Mouse (Mus musculus) kidney, embryonic 16.5 days (tissue): ENCODE data around the gene Ldb1. TPM values are rescaled to one million over a fixed set of nuclear protein-coding genes. Genes with fewer than 3 reads are reported as not detected.

Source experiments
- ATAC-seq: fragments of 200-750 bp; cut with Nextera tagmentation; 2 replicates; pipeline ENCODE4 v1.8.0; 2017; ENCODE audit warnings: moderate TSS enrichment; ENCODE audit not compliant: low FRiP score, low TSS enrichment
- H3K27ac ChIP-seq: fragments of 300-500 bp; sonication (generic); 2 replicates; pipeline ENCODE4 v1.5.1; 2014; ENCODE audit warnings: low read length
- H3K27me3 ChIP-seq: fragments of 300-500 bp; sonication (generic); 2 replicates; pipeline ENCODE4 v1.6.1; 2014; ENCODE audit warnings: low read length, control low read depth, mixed read lengths; ENCODE audit not compliant: insufficient read depth
- H3K36me3 ChIP-seq: fragments of 300-500 bp; sonication (generic); 2 replicates; pipeline ENCODE4 v1.6.1; 2014; ENCODE audit warnings: low read length, control low read depth, mixed read lengths; ENCODE audit not compliant: insufficient read depth
- H3K4me1 ChIP-seq: fragments of 300-500 bp; sonication (generic); 2 replicates; pipeline ENCODE4 v1.6.1; 2014; ENCODE audit warnings: low read length, control low read depth, mixed read lengths; ENCODE audit not compliant: insufficient read depth
- H3K4me2 ChIP-seq: fragments of 300-500 bp; sonication (generic); replicated peaks from 2 replicates; pipeline ENCODE4 v1.6.1; 2014; ENCODE audit warnings: low read depth, low read length
- H3K4me3 ChIP-seq: fragments of 300-500 bp; sonication (generic); 2 replicates; pipeline ENCODE4 v1.5.1; 2014; ENCODE audit warnings: mild to moderate bottlenecking, low read length
- H3K9ac ChIP-seq: fragments of 300-500 bp; sonication (generic); replicated peaks from 2 replicates; pipeline ENCODE4 v1.6.1; 2014; ENCODE audit warnings: low read length
- H3K9me3 ChIP-seq: fragments of 300-500 bp; sonication (generic); 2 replicates; pipeline ENCODE4 v1.6.1; 2016; ENCODE audit warnings: low read length, control low read depth
- WGBS: fragments of 180-500 bp; shearing (Covaris S2); extraction: QIAGEN DNeasy Blood & Tissue Kit; methylation state at CpG from one replicate; pipeline ENCODE4 v1.1.7; 2014; 5-methylcytosine and 5-hydroxymethylcytosine counted together
- polyA plus RNA-seq: library from polyadenylated mRNA; unstranded; fragments of >200 nt; fragmentation: Nextera tagmentation; extraction: Ambion mirVana; gene quantifications from 2 replicates; pipeline ENCODE4 v1.2.1, GENCODE M21; 2015

The Ldb1 gene
- polyA plus RNA-seq, 1 experiment from 2014 or later: 88.2 TPM

DNA sequence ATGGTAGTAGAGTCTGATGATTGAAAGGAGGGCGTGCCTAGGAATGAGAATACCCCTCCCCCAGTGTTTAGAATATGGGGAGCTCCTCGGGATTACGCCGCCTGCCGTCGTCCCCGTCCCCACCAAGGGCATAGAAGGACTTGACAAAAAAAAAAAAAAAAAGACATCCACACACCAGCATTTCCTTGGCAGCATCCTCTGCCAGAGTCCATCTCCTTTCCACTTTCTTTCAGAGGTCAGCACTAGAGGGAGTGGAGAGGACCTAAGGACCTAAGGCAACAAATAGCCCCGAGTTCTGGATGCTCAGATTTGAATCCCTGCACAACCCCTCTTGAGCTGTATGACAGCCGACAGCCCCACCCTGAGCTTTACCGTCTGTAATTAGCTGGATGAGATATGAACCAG, 1.6 kb upstream of the Ldb1 start:
- no peaks in the 10 kb centered on the region for H3K27me3 ChIP-seq
- peak overlapping the region; percentile 93 for H3K4me2 ChIP-seq
- H3K4me3 ChIP-seq: peak overlapping the region; percentile 99; the same call in 1 of the 2 replicates
- no peak overlapping the region for H3K9ac ChIP-seq
- no peaks in the 10 kb centered on the region for H3K36me3 ChIP-seq
- ATAC-seq: no peak
- H3K4me1 ChIP-seq: peaks cover 45% of the 10 kb centered on the region
- peak overlapping the region; percentile 98 for H3K27ac ChIP-seq
- no peaks in the 10 kb centered on the region for H3K9me3 ChIP-seq
- WGBS: 11% methylated on average over 10 of the region's 10 CpGs

- H3K4me3 ChIP-seq: peak overlapping the region; percentile 99
- peak overlapping the region; percentile 93 for H3K4me2 ChIP-seq
- H3K9ac ChIP-seq: peak overlapping the region; percentile 98
- ATAC-seq: peak; percentile 54
- under 1% methylated on average over 7 of the region's 7 CpGs for WGBS
- H3K36me3 ChIP-seq: no peaks in the 10 kb centered on the region
- peaks cover 54% of the 10 kb centered on the region for H3K4me1 ChIP-seq
- H3K27ac ChIP-seq: peak overlapping the region; percentile 98
- no peaks in the 10 kb centered on the region for H3K9me3 ChIP-seq
- no peaks in the 10 kb centered on the region for H3K27me3 ChIP-seq
These were observed 790 bp upstream of the Ldb1 start for GRCm38 (mm10) chr19:46045696-46046311.

- H3K4me3 ChIP-seq: peak within 1 kb of the TSS; percentile 99
- peak within 1 kb of the TSS; percentile 98 for H3K27ac ChIP-seq
- H3K27me3 ChIP-seq: no peaks in the 10 kb centered on the region
- under 1% methylated on average over 21 of the region's 34 CpGs for WGBS
- H3K36me3 ChIP-seq: no peaks in the 10 kb centered on the region
- ATAC-seq: 0 out of 2 replicates have a peak, but pooled peaks have one; percentile 0
- no peaks in the 10 kb centered on the region for H3K9me3 ChIP-seq
- peaks cover 66% of the 10 kb centered on the region for H3K4me1 ChIP-seq
- peak within 1 kb of the TSS; percentile 98 for H3K9ac ChIP-seq
- peak within 1 kb of the TSS; percentile 93 for H3K4me2 ChIP-seq
These were observed 582 bp downstream of the Ldb1 start, which contains the start of gene Pprc1 for GRCm38 (mm10) chr19:46044271-46044992. TSS of gene Pprc1 (plus strand) at chr19:46044886.

- peak overlapping the region; percentile 98 for H3K9ac ChIP-seq
- no peak for ATAC-seq
- no peaks in the 10 kb centered on the region for H3K27me3 ChIP-seq
- peak overlapping the region; percentile 98; the same call in 1 of the 2 replicates for H3K27ac ChIP-seq
- 63% methylated on average over 7 of the region's 7 CpGs for WGBS
- no peaks in the 10 kb centered on the region for H3K9me3 ChIP-seq
- H3K4me2 ChIP-seq: peak overlapping the region; percentile 93
- H3K36me3 ChIP-seq: no peaks in the 10 kb centered on the region
- peaks cover 69% of the 10 kb centered on the region for H3K4me1 ChIP-seq
- H3K4me3 ChIP-seq: peak overlapping the region; percentile 99
These were observed 1.6 kb downstream of the Ldb1 start for GRCm38 (mm10) chr19:46043380-46043779.

GRCm38 (mm10) chr19:46042476-46043011, 2.5 kb downstream of the Ldb1 start:
- H3K4me2 ChIP-seq: peak overlapping the region; percentile 93
- no peaks in the 10 kb centered on the region for H3K9me3 ChIP-seq
- H3K27me3 ChIP-seq: no peaks in the 10 kb centered on the region
- peak overlapping the region; percentile 98 for H3K27ac ChIP-seq
- 4% methylated on average over 6 of the region's 6 CpGs for WGBS
- H3K9ac ChIP-seq: peak overlapping the region; percentile 98
- peaks cover 77% of the 10 kb centered on the region for H3K4me1 ChIP-seq
- H3K4me3 ChIP-seq: peak overlapping the region; percentile 99
- H3K36me3 ChIP-seq: no peaks in the 10 kb centered on the region
- ATAC-seq: no peak

DNA sequence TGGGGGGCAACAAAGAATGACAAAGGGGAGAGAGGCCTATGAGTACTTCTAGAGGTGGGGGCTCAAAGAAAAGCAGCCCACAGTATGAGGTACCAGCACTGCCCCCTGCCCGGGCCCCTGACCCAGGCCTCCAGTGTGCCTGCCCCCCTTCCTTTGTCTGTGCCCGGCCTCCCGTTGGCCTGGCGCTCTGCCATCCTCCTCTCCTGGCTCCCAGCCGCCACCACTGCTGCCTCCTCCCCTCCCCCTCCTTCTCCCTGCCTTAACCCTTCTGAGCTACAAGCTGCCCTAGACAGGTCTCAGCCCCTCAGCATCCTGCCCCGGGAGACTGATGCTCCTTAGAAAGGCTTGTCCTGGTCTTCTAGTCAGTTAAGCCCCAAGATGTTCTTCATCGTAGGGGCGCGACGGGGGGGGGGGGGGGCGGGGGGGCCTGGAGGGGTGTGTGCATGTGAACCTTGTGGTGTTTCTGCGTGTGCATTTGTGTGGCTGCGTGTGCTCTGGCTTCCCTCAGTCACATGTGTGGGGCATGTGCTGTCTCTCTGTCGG, 3.0 kb downstream of the Ldb1 start:
- H3K4me1 ChIP-seq: peaks cover 79% of the 10 kb centered on the region
- no peaks in the 10 kb centered on the region for H3K27me3 ChIP-seq
- peak overlapping the region; percentile 98 for H3K9ac ChIP-seq
- H3K4me3 ChIP-seq: peak overlapping the region; percentile 99
- H3K4me2 ChIP-seq: peak overlapping the region; percentile 93
- WGBS: under 1% methylated on average over 9 of the region's 14 CpGs
- no peaks in the 10 kb centered on the region for H3K36me3 ChIP-seq
- peak overlapping the region; percentile 98 for H3K27ac ChIP-seq
- peak; percentile 26 for ATAC-seq
- H3K9me3 ChIP-seq: no peaks in the 10 kb centered on the region

DNA sequence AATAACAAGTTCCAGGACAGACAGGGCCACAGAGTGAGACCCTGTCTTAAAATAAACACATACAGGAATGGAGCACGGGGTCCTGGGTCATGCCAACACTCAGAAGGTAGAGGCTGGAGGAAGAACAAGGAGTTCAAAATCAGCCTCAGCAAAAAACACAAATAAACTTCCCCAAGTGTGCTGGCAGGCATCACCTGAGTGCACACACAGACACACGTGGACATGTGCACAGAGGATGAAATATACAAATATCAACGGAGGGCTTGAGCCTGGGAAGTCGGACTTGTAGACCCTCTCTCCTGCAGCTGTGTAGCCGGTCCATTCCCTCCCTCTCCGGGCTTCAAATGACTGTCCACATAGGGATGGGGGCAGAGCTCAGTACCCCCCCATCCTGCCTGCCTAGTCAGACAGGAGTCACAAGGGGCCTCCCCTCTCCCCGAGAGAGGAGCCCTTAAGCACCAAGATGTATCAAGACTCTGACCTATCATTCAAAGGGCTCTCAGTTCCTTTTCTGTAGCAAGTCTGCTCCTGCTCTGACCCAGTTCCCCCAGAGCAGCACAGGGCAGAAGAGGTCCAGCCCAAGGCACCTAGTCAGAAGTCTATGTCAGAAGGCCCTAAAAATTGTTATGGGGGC, 3.6 kb downstream of the Ldb1 start:
- H3K9ac ChIP-seq: peak overlapping the region; percentile 98
- H3K27me3 ChIP-seq: no peaks in the 10 kb centered on the region
- no peaks in the 10 kb centered on the region for H3K9me3 ChIP-seq
- 8% methylated on average over 7 of the region's 7 CpGs for WGBS
- ATAC-seq: no peak
- H3K4me2 ChIP-seq: peak overlapping the region; percentile 93
- peak overlapping the region; percentile 99 for H3K4me3 ChIP-seq
- peak overlapping the region; percentile 98 for H3K27ac ChIP-seq
- peaks cover 79% of the 10 kb centered on the region for H3K4me1 ChIP-seq
- peaks cover 4% of the 10 kb centered on the region for H3K36me3 ChIP-seq

- Histone ChIP-seq H3K36me3 (peaks cover 14% of the 10 kb centered on the region), H3K9me3 (no peaks in the 10 kb centered on the region), H3K4me2 (peak overlapping the region; percentile 94), H3K4me1 (peaks cover 71% of the 10 kb centered on the region), H3K27ac (peak overlapping the region; percentile 96), H3K4me3 (peak overlapping the region; percentile 68), H3K27me3 (no peaks in the 10 kb centered on the region), H3K9ac (peak overlapping the region; percentile 81)
- WGBS: 43% methylated on average over 14 of the region's 14 CpGs
- no peak for ATAC-seq
These were observed 4.7 kb downstream of the Ldb1 start for GRCm38 (mm10) chr19:46040149-46040902.

DNA sequence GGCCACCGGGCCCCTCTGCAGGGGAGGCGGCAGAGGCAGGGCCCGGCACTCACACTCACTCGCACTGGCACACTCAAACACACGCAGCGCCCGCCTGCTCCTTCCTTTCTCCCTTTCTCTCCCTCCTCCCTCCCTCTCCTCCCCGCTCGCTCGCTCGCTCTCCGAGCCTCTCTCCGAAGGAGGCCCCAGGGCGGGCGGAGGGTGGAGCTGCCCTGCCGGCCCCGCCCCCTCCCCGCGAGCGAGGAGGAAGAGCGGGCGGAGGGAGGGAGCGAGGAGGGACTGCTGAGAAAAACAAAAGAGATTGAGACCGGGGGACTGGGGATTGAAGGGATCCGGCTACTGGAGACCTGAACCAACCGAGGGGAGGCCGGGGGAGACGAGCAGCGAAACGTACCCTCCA, 5.5 kb downstream of the Ldb1 start:
- Histone ChIP-seq H3K36me3 (peaks cover 23% of the 10 kb centered on the region), H3K4me2 (peak overlapping the region; percentile 94), H3K9me3 (no peaks in the 10 kb centered on the region), H3K4me3 (peak overlapping the region; percentile 68), H3K9ac (peak overlapping the region; percentile 81), H3K4me1 (peaks cover 71% of the 10 kb centered on the region), H3K27ac (peak overlapping the region; percentile 96), H3K27me3 (no peaks in the 10 kb centered on the region)
- 0% methylated on average over 12 of the region's 30 CpGs for WGBS
- ATAC-seq: peak; percentile 83
